Mouse (Mus musculus): ENCODE data around the gene Hivep1. TPM values are rescaled to one million over a fixed set of nuclear protein-coding genes. Genes with fewer than 3 reads are reported as not detected.

Gene Hivep1
- polyA plus RNA-seq, 1 experiment, result 24.2 TPM

DNA sequence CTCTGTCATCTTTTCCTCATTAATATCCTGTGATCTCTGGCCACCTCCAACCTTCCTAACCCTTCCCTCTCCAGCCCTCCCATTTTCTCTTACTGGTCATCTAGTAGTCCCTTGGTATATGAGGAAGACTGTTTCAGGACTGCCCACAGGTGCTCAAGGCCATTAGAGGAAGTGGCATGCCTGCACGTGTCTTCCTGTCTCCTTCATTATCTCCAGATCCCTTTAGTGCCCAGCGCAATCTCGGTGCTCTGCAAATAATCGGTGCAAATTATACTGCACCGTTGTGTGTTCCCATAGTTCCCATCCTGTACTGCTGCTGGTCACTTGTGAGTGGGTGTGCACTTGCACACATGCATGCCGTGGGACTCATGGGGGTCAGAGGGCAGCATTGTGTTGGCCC, 19.2 kb downstream of the Hivep1 start:
- TF ChIP-seq CTCF (IDR thresholded peaks at IDR 0.05; ENCODE audit: low read depth, low read length), result no peak
- TF ChIP-seq POLR2A (IDR thresholded peaks at IDR 0.05; ENCODE audit: borderline replicate concordance, low read depth, low read length), result no peak
- Histone ChIP-seq H3K4me3 (ENCODE audit: insufficient read depth, low read length) (no peak overlapping the region), H3K4me1 (ENCODE audit: control insufficient read depth, insufficient read depth, low read length) (peaks cover 18% of the 10 kb centered on the region), H3K27ac (ENCODE audit: insufficient read depth, low read depth, low read length) (no peak overlapping the region)

GRCm38 (mm10) chr13:42073285-42073684, 21.5 kb downstream of the Hivep1 start:
- Histone ChIP-seq H3K4me1 (ENCODE audit: control insufficient read depth, insufficient read depth, low read length) (peaks cover 18% of the 10 kb centered on the region), H3K4me3 (ENCODE audit: insufficient read depth, low read length) (no peak overlapping the region), H3K27ac (ENCODE audit: insufficient read depth, low read depth, low read length) (no peak overlapping the region)
- no peak for TF ChIP-seq CTCF (IDR thresholded peaks at IDR 0.05; ENCODE audit: low read depth, low read length)

- no peak overlapping the region for H3K27ac ChIP-seq (ENCODE audit: insufficient read depth, low read depth, low read length)
- TF ChIP-seq POLR2A (IDR thresholded peaks at IDR 0.05; ENCODE audit: borderline replicate concordance, low read depth, low read length) (no peak), CTCF (IDR thresholded peaks at IDR 0.05; ENCODE audit: low read depth, low read length) (no peak)
- H3K4me1 ChIP-seq (ENCODE audit: control insufficient read depth, insufficient read depth, low read length), result peaks cover 18% of the 10 kb centered on the region
Measured at GRCm38 (mm10) chr13:42075546-42075945, 23.7 kb downstream of the Hivep1 start.

DNA sequence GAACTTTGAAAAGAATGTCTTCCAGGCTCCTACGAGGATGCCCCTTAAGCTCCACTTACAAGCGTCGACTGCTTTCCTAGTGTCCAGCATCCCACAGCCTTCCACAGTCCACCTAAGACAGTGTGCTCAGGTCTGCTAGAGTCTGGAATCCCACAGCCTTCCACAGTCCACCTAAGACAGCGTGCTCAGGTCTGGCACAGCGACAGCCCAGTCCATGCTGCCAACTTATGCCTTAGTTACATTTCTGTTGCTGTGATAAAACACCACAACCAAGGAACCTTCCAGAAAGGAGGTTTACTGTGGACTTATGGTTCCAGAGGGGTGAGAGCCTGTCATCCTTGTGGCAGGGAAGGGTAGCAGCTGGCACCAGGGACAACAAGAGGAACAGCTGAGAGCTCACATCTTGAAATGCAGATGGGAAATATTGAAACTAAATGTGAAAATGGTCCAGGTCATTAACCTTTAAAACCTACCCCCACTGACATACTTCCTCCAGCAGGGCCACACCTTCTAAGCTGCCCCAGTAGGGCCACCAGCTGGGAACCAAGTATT, 25.0 kb downstream of the Hivep1 start:
- Histone ChIP-seq H3K4me1 (ENCODE audit: control insufficient read depth, insufficient read depth, low read length) (peaks cover 15% of the 10 kb centered on the region), H3K27ac (ENCODE audit: insufficient read depth, low read depth, low read length) (no peak overlapping the region), H3K4me3 (ENCODE audit: insufficient read depth, low read length) (no peak overlapping the region)
- TF ChIP-seq CTCF (IDR thresholded peaks at IDR 0.05; ENCODE audit: low read depth, low read length) (no peak), POLR2A (IDR thresholded peaks at IDR 0.05; ENCODE audit: borderline replicate concordance, low read depth, low read length) (no peak)

More at GRCm38 (mm10) chr13:42075546-42075945, 23.7 kb downstream of the Hivep1 start:
- H3K4me3 ChIP-seq (ENCODE audit: insufficient read depth, low read length), result no peak overlapping the region

GRCm38 (mm10) chr13:42077629-42078028, 25.8 kb downstream of the Hivep1 start:
- TF ChIP-seq POLR2A (IDR thresholded peaks at IDR 0.05; ENCODE audit: borderline replicate concordance, low read depth, low read length), result no peak
- no peak for TF ChIP-seq CTCF (IDR thresholded peaks at IDR 0.05; ENCODE audit: low read depth, low read length)
- Histone ChIP-seq H3K4me3 (ENCODE audit: insufficient read depth, low read length) (no peak overlapping the region), H3K27ac (ENCODE audit: insufficient read depth, low read depth, low read length) (no peak overlapping the region), H3K4me1 (ENCODE audit: control insufficient read depth, insufficient read depth, low read length) (peaks cover 13% of the 10 kb centered on the region)

DNA sequence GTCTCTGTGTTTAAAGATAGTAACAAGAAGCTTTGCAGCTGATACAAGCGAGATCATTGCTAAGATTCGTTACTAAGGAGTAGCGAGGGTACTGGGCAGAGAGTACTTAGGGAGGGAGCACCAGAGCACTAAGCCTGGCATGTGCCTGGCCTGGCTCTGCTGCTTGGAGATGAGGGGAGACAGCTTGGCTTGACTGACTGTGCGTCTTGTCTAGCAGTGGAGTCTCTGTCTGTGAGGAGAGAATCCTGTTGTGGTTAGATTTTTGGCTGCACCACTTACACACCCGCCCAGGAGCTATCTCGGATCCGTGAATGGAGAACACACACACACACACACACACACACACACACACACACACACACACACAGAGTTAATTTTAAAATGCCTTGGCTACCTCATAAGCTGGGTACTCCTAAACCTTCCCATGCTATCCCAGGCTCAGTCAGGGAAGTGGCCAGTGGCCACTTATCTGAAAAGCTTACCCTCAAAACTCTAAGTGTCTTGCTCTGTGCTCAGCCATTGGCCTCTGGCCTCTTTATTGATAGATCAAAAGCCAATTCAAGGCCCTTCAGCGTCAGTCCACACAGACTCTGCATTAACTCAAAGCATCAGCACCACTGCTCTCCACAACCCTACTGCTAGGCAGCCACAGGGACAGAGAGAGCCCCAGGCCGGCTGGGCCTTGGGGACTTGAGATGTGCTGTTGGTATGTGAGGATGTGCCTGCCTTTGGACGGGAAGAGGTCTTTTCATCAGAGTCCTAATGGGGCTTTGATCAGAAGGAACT, 28.5 kb downstream of the Hivep1 start:
- Histone ChIP-seq H3K4me1 (ENCODE audit: control insufficient read depth, insufficient read depth, low read length) (no peaks in the 10 kb centered on the region), H3K27ac (ENCODE audit: insufficient read depth, low read depth, low read length) (no peak overlapping the region), H3K4me3 (ENCODE audit: insufficient read depth, low read length) (no peak overlapping the region)
- no peak for TF ChIP-seq CTCF (IDR thresholded peaks at IDR 0.05; ENCODE audit: low read depth, low read length)
- TF ChIP-seq POLR2A (IDR thresholded peaks at IDR 0.05; ENCODE audit: borderline replicate concordance, low read depth, low read length), result no peak

GRCm38 (mm10) chr13:42088339-42088738, 36.5 kb downstream of the Hivep1 start:
- Histone ChIP-seq H3K4me1 (ENCODE audit: control insufficient read depth, insufficient read depth, low read length) (no peaks in the 10 kb centered on the region), H3K4me3 (ENCODE audit: insufficient read depth, low read length) (no peak overlapping the region), H3K27ac (ENCODE audit: insufficient read depth, low read depth, low read length) (no peak overlapping the region)
- no peak for TF ChIP-seq CTCF (IDR thresholded peaks at IDR 0.05; ENCODE audit: low read depth, low read length)

DNA sequence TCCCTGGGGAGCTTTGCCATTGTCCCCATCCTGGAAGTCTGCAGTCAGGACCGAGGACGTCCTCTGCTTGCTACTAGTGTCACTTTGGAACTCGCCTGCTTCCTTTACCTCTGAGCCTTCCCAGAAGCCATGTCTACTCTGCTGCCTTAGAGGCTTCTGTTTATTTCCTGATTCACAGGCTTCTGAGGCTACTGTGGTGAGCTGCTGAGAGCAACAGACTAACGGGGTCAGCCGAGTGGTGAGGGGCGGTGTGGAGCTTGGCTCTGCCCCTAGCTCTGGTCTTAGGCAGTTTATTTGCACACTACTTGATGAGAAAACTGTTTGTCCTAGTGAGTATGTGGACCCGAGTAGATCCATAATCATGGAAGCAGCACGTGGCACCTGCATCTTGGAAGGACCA, 37.2 kb downstream of the Hivep1 start:
- Histone ChIP-seq H3K4me3 (ENCODE audit: insufficient read depth, low read length) (no peak overlapping the region), H3K4me1 (ENCODE audit: control insufficient read depth, insufficient read depth, low read length) (no peaks in the 10 kb centered on the region), H3K27ac (ENCODE audit: insufficient read depth, low read depth, low read length) (no peak overlapping the region)
- TF ChIP-seq POLR2A (IDR thresholded peaks at IDR 0.05; ENCODE audit: borderline replicate concordance, low read depth, low read length) (no peak), CTCF (IDR thresholded peaks at IDR 0.05; ENCODE audit: low read depth, low read length) (no peak)

GRCm38 (mm10) chr13:42090751-42091150, 38.9 kb downstream of the Hivep1 start:
- H3K4me3 ChIP-seq (ENCODE audit: insufficient read depth, low read length), result no peak overlapping the region
- H3K4me1 ChIP-seq (ENCODE audit: control insufficient read depth, insufficient read depth, low read length), result peaks cover under 1% of the 10 kb centered on the region
- H3K27ac ChIP-seq (ENCODE audit: insufficient read depth, low read depth, low read length), result no peak overlapping the region
- TF ChIP-seq CTCF (IDR thresholded peaks at IDR 0.05; ENCODE audit: low read depth, low read length) (no peak), POLR2A (IDR thresholded peaks at IDR 0.05; ENCODE audit: borderline replicate concordance, low read depth, low read length) (no peak)

GRCm38 (mm10) chr13:42092392-42093139, 40.7 kb downstream of the Hivep1 start:
- H3K27ac ChIP-seq (ENCODE audit: insufficient read depth, low read depth, low read length), result no peak overlapping the region
- H3K4me1 ChIP-seq (ENCODE audit: control insufficient read depth, insufficient read depth, low read length), result peaks cover 9% of the 10 kb centered on the region

More at GRCm38 (mm10) chr13:42092392-42093139, 40.7 kb downstream of the Hivep1 start:
- TF ChIP-seq CTCF (IDR thresholded peaks at IDR 0.05; ENCODE audit: low read depth, low read length) (no peak), POLR2A (IDR thresholded peaks at IDR 0.05; ENCODE audit: borderline replicate concordance, low read depth, low read length) (no peak)
- no peak overlapping the region for H3K4me3 ChIP-seq (ENCODE audit: insufficient read depth, low read length)

Data from bone marrow macrophage, adult 2 months (primary cell).